Mouse (Mus musculus) lung, adult 2 months (tissue): ENCODE results near the gene Trpc2.

Experiments
- CTCF ChIP-seq: fragments of 200-500 bp; IDR thresholded peaks from 2 replicates; pipeline ENCODE4 v1.5.1; 2011; ENCODE audit warnings: mild to moderate bottlenecking, low read length, control low read depth; ENCODE audit not compliant: insufficient read depth
- POLR2A ChIP-seq: fragments of 200-500 bp; IDR thresholded peaks from 2 replicates; pipeline ENCODE4 v1.6.1; 2011; ENCODE audit warnings: low read depth, mild to moderate bottlenecking, control low read depth, low read length, borderline replicate concordance; ENCODE audit errors: extremely low read depth

DNA sequence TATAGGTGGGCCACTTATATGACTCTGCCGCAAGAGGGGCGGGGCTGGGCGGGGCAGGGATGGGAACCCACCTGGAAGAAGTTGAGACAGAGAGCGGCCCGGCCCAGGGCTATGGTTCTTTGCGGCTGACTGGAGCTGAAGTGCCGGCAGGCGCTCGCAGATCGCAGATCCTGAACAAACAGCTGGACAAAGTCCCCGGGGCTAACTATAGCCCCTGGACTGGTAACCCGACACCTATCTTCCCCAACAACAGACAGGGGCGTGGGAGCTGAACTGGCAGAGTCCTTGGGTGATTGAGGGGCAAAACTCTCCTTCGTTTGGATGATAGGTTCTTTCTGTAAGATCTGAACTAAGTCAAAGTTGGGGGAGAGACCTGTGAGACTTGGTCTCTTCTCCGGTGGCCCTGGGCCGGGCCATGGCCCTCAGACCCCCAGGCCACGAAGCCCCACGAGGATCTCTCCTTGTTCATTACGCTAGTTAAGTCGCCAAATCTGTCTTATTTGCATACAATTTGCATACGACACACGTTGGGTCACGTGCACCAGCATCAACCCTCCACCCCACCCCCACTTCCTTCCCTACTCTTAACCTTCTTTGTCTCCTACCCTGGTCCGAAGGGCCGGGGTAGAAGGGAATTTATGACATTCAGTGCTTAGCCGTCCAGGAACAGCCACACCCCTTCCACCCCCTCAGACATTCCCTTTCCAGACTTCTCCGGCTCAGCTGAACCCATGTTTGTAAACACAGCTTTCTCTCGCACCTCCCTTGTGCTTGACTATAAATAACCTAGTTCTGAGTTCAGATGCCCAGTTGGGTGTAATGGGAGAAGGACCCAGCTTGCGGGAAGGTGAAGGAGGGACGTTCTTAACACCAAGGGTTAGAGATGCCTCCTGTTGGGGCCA, 17.1 kb downstream of the Trpc2 start:
- TF ChIP-seq CTCF (no peak), POLR2A (no peak)
